Mouse (Mus musculus) embryonic facial prominence, embryonic 14.5 days (tissue): ENCODE data around the gene Foxp4. TPM values are rescaled to one million over a fixed set of nuclear protein-coding genes. Genes with fewer than 3 reads are reported as not detected.
"Not testable (repeated sequence)": the region's sequence is repeated elsewhere in the genome, so short reads cannot be mapped to it uniquely, and the experiment has no call there.

Experiments used
- ATAC-seq: fragments of 200-750 bp; cut with Nextera tagmentation; 2 replicates; pipeline ENCODE4 v1.8.0; 2017; ENCODE audit warnings: low read depth, moderate number of reproducible peaks, moderate TSS enrichment
- DNase-seq: peaks from one replicate; pipeline ENCODE4 v3.0.0-alpha.2; 2015; ENCODE audit warnings: low spot score
- H3K27ac ChIP-seq: fragments of 300-500 bp; sonication (generic); replicated peaks from 2 replicates; pipeline ENCODE4 v1.5.1; 2014; ENCODE audit warnings: low read depth, mild to moderate bottlenecking, low read length, moderate library complexity
- H3K27me3 ChIP-seq: fragments of 300-500 bp; sonication (generic); replicated peaks from 2 replicates; pipeline ENCODE4 v1.6.1; 2014; ENCODE audit warnings: low read length; ENCODE audit not compliant: control insufficient read depth, insufficient read depth
- H3K36me3 ChIP-seq: fragments of 300-500 bp; sonication (generic); 2 replicates; pipeline ENCODE4 v1.6.1; 2014; ENCODE audit warnings: low read length, mixed read lengths; ENCODE audit not compliant: control insufficient read depth, insufficient read depth
- H3K4me1 ChIP-seq: fragments of 300-500 bp; sonication (generic); 2 replicates; pipeline ENCODE4 v1.6.1; 2014; ENCODE audit warnings: antibody characterized with exemption, low read length; ENCODE audit not compliant: control insufficient read depth, insufficient read depth
- H3K4me2 ChIP-seq: fragments of 300-500 bp; sonication (generic); 2 replicates; pipeline ENCODE4 v1.6.1; 2014; ENCODE audit warnings: low read depth, mild to moderate bottlenecking, low read length, moderate library complexity, mixed read lengths
- H3K4me3 ChIP-seq: fragments of 300-500 bp; sonication (generic); 2 replicates; pipeline ENCODE4 v1.5.1; 2014; ENCODE audit warnings: low read depth, mild to moderate bottlenecking, low read length
- H3K9ac ChIP-seq: fragments of 300-500 bp; sonication (generic); 2 replicates; pipeline ENCODE4 v1.6.1; 2014; ENCODE audit warnings: low read depth, mild to moderate bottlenecking, low read length, moderate library complexity, mixed read lengths
- H3K9me3 ChIP-seq: fragments of 300-500 bp; sonication (generic); 2 replicates; pipeline ENCODE4 v1.6.1; 2016; ENCODE audit warnings: low read length; ENCODE audit not compliant: control insufficient read depth
- WGBS: fragments of 180-500 bp; shearing (Covaris S2); extraction: QIAGEN DNeasy Blood & Tissue Kit; methylation state at CpG from one replicate; pipeline ENCODE4 v1.1.7; 2014; 5-methylcytosine and 5-hydroxymethylcytosine counted together
- polyA plus RNA-seq: library from polyadenylated mRNA; unstranded; fragments of >200 nt; fragmentation: Nextera tagmentation; extraction: Ambion mirVana; gene quantifications from 2 replicates; pipeline ENCODE4 v1.2.1, GENCODE M21; 2014

Foxp4 gene
- polyA plus RNA-seq, 1 experiment from 2014 or later: 21.0 TPM

DNA sequence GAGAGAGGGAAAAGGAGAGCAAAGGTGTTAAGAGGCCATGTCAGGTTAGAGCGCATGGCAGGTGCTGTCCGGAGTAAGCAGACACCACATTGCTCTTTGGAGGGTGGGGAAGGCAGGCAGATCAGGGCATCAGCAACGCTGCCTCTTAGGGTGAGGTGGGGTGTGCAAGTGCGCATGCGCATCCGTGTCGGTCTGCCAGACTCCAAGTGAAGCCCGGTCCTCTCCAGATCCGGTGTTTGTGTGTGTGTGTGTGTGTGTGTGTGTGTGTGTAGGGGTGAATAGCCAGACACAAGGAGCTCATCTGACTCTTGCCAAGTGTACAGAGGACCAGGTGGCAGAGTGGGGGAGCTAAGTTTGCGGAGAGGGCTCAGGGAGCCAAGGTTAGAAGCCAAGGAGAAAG, 58.4 kb downstream of the Foxp4 start:
- Histone ChIP-seq H3K4me3 (no peak overlapping the region), H3K27me3 (no peaks in the 10 kb centered on the region), H3K4me1 (peaks cover 6% of the 10 kb centered on the region; the same call in 1 of the 2 replicates), H3K4me2 (no peak overlapping the region), H3K9me3 (no peaks in the 10 kb centered on the region), H3K9ac (no peak overlapping the region), H3K27ac (no peak overlapping the region), H3K36me3 (peaks cover 31% of the 10 kb centered on the region)
- WGBS: 73% methylated on average over 10 of the region's 10 CpGs
- DNase-seq (no peak), ATAC-seq (no peak)

DNA sequence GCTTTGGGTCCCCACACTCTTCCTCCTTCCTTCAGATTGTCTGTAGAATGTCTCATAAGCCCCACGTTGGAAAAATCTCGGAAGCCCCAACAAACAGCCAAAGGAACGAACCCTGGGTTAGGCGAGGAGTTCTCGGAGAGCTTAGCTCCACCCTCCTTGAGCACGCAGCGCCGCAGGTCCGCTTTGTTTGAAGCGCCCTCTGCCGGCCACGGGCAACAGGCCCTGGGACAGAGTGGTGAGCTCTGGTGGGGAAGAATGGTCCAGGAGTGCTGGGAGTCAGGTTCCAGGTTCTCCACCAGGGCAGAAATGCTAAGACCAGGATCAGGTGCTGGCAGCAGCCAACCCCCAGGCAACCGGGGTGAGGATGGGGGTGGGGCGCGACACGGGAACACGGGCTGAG, 59.9 kb downstream of the Foxp4 start:
- Histone ChIP-seq H3K27ac (no peak overlapping the region), H3K4me2 (peak overlapping the region; percentile 23), H3K9me3 (no peaks in the 10 kb centered on the region), H3K27me3 (no peaks in the 10 kb centered on the region), H3K4me1 (peaks cover 12% of the 10 kb centered on the region), H3K4me3 (no peak overlapping the region), H3K9ac (no peak overlapping the region), H3K36me3 (peaks cover 15% of the 10 kb centered on the region)
- 3% methylated on average over 15 of the region's 17 CpGs for WGBS
- DNase-seq (peak; percentile 90), ATAC-seq (peak; percentile 87)

DNA sequence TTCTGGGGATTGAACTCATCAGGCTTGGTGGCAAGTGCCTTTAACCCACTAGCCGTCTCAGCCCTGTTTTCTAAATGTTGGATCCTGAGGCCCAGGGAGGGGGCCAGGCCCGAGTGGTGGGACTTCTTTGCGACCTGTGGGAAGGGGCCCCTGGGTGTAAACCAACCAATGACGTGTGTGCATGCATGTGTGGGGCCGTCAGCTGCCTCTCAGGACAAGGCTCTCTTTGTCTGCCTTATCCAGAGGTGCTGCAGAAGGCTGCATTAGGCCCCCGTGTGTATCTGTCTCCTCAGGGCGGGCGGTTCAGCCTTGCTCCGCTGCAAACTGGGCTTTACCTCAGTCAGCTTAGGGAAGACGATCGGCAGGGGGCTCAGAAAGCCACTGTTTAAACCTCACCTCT, 61.0 kb downstream of the Foxp4 start:
- 6% methylated on average over 11 of the region's 11 CpGs for WGBS
- peaks cover 5% of the 10 kb centered on the region; the same call in 1 of the 2 replicates for H3K36me3 ChIP-seq
- H3K4me1 ChIP-seq: peaks cover 12% of the 10 kb centered on the region
- H3K9ac ChIP-seq: no peak overlapping the region
- ATAC-seq (peak; percentile 26), DNase-seq (peak; percentile 45)
- H3K4me3 ChIP-seq: no peak overlapping the region
- no peaks in the 10 kb centered on the region for H3K9me3 ChIP-seq
- H3K27me3 ChIP-seq: no peaks in the 10 kb centered on the region
- H3K27ac ChIP-seq: 0 out of 2 replicates have a peak overlapping the region, but pooled peaks have one; percentile 23
- no peak overlapping the region for H3K4me2 ChIP-seq

DNA sequence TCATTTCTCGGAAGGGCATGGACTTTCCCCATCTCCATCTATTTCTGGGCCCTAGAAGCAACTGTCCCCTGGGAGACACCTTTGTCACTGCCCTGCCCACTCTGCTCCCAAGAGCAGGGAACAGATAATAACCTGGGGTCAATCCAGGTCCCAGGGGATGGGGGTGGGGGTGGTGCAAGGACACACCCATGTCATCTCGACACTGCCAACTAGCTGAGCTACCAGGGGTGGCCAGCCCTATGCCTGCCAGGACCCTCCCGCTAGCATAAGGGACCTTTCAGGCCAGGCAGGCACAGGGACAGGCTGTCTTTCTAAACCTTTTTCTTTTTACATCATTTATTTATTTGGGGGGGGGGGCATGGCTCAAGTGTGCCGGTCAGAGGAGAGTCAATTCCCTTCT, 61.4 kb downstream of the Foxp4 start:
- Histone ChIP-seq H3K27ac (no peak overlapping the region), H3K9ac (no peak overlapping the region)
- no peak for DNase-seq

DNA sequence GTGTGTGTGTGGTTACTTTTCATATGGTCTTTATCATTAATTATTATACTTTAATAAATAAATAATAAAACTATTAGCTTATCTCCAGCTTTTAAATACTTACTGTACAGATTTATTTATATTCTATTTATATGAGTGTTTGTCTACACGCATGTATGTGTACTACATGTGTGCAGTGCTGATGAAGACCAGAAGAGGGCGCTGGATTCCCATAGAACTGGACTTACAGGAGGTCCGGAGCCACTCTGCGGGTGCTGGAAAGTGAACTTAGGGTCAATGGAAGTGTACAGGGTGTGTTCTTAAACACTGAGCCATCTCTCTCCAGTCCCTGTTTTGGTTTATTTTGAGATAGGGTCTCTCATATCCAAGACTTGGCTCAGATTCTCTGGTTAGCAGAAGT, 68.9 kb downstream of the Foxp4 start:
- no peak for ATAC-seq
- WGBS: 81% methylated on average over 4 of the region's 4 CpGs
- Histone ChIP-seq H3K36me3 (no peaks in the 10 kb centered on the region), H3K4me3 (no peak overlapping the region), H3K27me3 (no peaks in the 10 kb centered on the region), H3K4me2 (no peak overlapping the region), H3K4me1 (peaks cover 7% of the 10 kb centered on the region), H3K27ac (no peak overlapping the region), H3K9ac (no peak overlapping the region), H3K9me3 (peaks cover 6% of the 10 kb centered on the region; the same call in 1 of the 2 replicates)
- no peak for DNase-seq

More for the DNA sequence above, 61.4 kb downstream of the Foxp4 start:
- Histone ChIP-seq H3K36me3 (peaks cover 3% of the 10 kb centered on the region; the same call in 1 of the 2 replicates), H3K4me2 (no peak overlapping the region), H3K9me3 (no peaks in the 10 kb centered on the region), H3K4me1 (peaks cover 12% of the 10 kb centered on the region), H3K27me3 (no peaks in the 10 kb centered on the region), H3K4me3 (no peak overlapping the region)
- ATAC-seq: no peak
- 54% methylated on average over 3 of the region's 4 CpGs for whole genome bisulfite sequencing

DNA sequence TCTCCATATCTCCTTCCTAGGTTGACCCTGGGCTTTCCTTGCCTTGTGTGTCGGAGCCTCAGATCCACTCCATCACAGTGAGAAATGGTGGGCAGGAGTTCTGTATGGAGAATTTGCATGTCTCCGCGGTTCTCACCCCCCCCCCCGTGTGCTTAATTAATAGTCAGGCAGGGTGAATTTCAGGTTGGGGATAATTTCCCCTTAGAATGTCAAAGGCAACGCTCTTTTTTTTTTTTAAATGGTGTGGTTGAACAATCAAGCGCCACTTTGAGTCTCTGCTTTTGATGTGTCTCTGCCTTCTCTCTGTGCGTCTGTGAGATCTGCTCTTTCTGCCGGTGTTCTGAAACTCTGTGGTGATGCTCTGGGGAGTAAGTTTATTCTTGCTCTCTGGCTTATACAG, 69.5 kb downstream of the Foxp4 start:
- H3K9ac ChIP-seq: no peak overlapping the region
- H3K4me2 ChIP-seq: no peak overlapping the region
- DNase-seq (no peak), ATAC-seq (no peak)
- no peak overlapping the region for H3K27ac ChIP-seq
- H3K4me3 ChIP-seq: no peak overlapping the region
- H3K9me3 ChIP-seq: peaks cover 6% of the 10 kb centered on the region; the same call in 1 of the 2 replicates
- peaks cover 4% of the 10 kb centered on the region; the same call in 1 of the 2 replicates for H3K4me1 ChIP-seq
- 85% methylated on average over 8 of the region's 8 CpGs for WGBS
- no peaks in the 10 kb centered on the region for H3K27me3 ChIP-seq
- no peaks in the 10 kb centered on the region for H3K36me3 ChIP-seq

DNA sequence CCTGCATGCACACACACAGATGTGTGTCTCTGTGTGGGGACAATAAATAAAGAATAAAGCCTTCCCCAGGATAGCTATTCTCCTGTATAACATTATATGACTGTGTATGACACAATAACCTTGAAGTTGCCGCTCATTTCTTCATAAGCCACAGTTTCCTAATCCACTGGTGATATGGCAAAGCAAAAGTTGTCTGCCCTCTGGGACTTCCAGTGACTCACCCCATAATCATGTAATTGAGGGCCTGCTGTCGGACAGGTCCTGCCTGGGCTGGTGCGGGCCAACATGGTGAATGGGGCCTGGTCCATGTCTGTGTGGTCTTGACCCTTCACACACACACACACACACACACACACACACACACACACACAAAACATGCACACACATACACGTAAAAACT, 70.7 kb downstream of the Foxp4 start:
- Histone ChIP-seq H3K27me3 (no peaks in the 10 kb centered on the region), H3K9ac (no peak overlapping the region), H3K27ac (no peak overlapping the region), H3K4me1 (peaks cover 4% of the 10 kb centered on the region; the same call in 1 of the 2 replicates), H3K36me3 (no peaks in the 10 kb centered on the region), H3K4me3 (no peak overlapping the region), H3K9me3 (peaks cover 6% of the 10 kb centered on the region; the same call in 1 of the 2 replicates), H3K4me2 (no peak overlapping the region)
- ATAC-seq (no peak), DNase-seq (no peak)
- 77% methylated on average over 4 of the region's 4 CpGs for WGBS

DNA sequence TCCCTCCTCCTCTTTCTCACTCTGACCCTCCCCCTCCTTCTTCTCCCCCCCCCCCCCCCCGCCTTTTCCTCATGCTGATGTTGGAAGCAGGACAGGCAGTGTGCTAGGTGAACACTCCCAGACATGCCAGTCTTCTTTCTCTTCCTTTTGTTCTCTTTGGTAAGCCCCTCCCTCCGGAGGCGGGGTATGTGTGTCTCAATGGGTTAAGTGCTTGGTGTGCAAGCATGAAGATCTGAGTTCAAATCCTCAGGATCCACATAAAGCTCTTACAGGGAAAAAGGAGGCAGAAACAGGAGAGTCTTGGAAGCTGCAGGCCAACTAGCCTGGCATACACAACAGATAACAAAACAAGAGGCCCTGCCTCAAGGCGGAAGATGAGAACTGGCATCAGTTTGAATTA, 71.1 kb downstream of the Foxp4 start:
- H3K9ac ChIP-seq: no peak overlapping the region
- no peaks in the 10 kb centered on the region for H3K36me3 ChIP-seq
- ATAC-seq (no peak), DNase-seq (no peak)
- H3K4me3 ChIP-seq: no peak overlapping the region
- 96% methylated on average over 3 of the region's 4 CpGs for WGBS
- H3K4me1 ChIP-seq: peaks cover 4% of the 10 kb centered on the region; the same call in 1 of the 2 replicates
- H3K9me3 ChIP-seq: peaks cover 6% of the 10 kb centered on the region; the same call in 1 of the 2 replicates
- H3K4me2 ChIP-seq: no peak overlapping the region
- no peaks in the 10 kb centered on the region for H3K27me3 ChIP-seq
- no peak overlapping the region for H3K27ac ChIP-seq

DNA sequence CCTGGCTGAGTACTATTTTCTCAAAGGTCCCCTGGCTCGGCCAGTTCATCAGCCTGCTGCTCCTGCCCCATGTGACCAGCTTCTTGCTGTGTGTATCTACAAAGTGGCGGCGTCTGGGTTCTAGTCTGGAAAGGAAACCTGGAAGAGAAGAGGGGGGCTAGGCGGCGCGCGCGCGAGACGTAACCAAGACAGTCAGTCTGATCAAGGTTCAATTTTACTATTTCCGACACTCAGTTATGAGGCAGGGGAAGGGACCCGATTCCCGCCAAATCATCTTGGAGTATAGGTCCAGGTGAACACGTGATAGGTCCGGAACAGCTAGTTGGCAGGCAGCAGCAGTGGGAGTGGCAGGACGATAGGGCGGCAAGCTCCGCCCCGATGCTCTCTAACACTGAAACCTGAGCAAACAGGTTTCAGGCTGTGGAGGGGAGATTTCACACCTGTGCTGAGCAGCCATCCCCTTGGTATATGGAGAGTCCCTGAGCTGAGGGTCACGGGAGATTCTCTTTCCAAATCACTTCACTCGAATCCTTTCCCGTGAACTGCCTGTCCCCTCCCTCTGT, 72.6 kb downstream of the Foxp4 start:
- not testable (repeated sequence) for H3K27me3 ChIP-seq, H3K9me3 ChIP-seq, H3K27ac ChIP-seq, H3K4me1 ChIP-seq, H3K36me3 ChIP-seq
- Histone ChIP-seq H3K4me2 (peak overlapping the region; percentile 50), H3K4me3 (peak overlapping the region; percentile 18; the same call in 1 of the 2 replicates), H3K9ac (0 out of 2 replicates have a peak overlapping the region, but pooled peaks have one; percentile 11)
- 9% methylated on average over 19 of the region's 22 CpGs for WGBS
- DNase-seq: peak; percentile 59
- peak; percentile 74 for ATAC-seq
